Mouse (Mus musculus) CD4-positive helper T cell, adult 2 months (primary cell): ENCODE data around the gene Trp53i11.

ENCODE experiments used
- DNase-seq: peaks from one replicate; pipeline ENCODE4 v3.0.0-alpha.2; 2012; ENCODE audit warnings: low read depth, missing footprints, low spot score

The Trp53i11 gene

DNA sequence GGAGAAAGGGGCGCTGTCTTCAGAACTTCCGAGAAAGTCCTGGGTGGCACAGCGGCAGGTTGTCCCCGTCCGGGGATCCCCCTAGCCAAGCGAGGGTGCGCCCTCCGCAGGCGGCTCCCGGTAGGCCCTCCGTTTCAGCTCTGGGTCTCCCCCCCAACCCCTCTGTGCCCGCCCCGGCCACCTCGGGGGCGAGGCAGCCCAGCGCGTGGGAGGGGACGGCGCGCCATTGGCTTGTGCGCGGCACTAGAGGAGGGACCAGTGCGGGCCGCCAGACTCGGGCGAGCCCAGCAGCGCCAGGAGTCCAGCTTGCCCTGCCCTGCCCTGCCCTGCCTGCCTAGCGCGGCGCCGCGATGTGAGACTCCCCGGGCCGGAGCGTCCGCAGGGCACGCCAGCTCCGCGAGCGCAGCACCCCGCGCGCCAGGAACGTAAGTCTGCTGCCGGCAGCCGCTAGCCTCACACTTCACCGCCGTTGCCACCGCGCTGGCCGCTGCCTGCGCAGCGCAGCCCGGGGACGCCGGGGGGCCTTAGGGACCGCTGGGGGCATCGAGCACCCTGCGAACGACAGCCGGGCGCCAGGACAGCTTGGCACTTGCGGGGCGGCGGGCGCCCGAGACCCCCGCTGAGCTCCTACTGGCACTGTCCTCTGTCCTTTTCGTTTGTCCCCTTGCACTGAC is at the start of gene Trp53i11:
TSS of gene Trp53i11 (plus strand) at position 226 of the 674 bp plus-strand sequence.
- DNase-seq: peak; percentile 91

DNA sequence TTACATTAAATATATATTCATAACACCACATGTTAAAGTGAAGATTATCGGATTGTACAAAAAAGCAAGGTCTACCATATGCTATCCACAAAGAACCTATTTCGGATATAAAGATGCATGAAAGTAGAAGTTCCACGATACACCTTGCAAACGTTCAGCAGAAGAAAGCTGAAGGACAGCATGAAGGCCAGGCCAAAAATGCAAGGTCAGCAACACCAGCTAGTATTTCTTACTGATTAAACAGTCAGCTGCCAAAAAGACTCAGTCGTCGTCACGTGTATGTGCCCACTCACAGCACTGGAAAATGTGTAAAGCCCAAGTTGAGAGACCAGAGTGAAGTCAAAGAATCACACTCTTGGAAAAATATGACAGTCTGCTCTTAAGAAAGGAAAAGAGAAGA is 47.9 kb upstream of the Trp53i11 start:
- no peak for DNase-seq

GRCm38 (mm10) chr2:93141329-93141728 is 46.0 kb upstream of the Trp53i11 start:
- no peak for DNase-seq

- no peak for DNase-seq
Measured at GRCm38 (mm10) chr2:93142616-93143015, 44.7 kb upstream of the Trp53i11 start.

DNA sequence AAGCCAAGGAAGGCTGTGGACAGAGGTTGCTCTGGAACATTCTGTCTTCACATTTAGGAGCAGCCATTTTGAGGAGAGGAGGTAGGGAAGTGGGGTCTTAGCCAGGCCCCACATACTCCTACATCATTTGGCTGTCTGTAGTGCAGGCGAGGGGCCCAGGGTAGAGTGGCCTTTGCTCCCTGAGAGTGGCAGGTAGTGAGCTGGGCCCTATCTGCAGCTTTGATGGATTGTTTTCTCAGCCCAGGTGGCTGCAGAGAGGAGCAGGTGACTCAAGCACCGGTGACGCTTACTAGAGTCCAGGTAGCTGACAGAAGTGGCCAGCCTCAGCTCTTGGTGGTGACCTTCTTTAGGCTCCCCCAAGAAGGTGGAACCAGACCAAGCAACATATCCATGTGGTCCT is 43.2 kb upstream of the Trp53i11 start:
- no peak for DNase-seq

- no peak for DNase-seq
Measured at GRCm38 (mm10) chr2:93150009-93150408, 37.3 kb upstream of the Trp53i11 start.

DNA sequence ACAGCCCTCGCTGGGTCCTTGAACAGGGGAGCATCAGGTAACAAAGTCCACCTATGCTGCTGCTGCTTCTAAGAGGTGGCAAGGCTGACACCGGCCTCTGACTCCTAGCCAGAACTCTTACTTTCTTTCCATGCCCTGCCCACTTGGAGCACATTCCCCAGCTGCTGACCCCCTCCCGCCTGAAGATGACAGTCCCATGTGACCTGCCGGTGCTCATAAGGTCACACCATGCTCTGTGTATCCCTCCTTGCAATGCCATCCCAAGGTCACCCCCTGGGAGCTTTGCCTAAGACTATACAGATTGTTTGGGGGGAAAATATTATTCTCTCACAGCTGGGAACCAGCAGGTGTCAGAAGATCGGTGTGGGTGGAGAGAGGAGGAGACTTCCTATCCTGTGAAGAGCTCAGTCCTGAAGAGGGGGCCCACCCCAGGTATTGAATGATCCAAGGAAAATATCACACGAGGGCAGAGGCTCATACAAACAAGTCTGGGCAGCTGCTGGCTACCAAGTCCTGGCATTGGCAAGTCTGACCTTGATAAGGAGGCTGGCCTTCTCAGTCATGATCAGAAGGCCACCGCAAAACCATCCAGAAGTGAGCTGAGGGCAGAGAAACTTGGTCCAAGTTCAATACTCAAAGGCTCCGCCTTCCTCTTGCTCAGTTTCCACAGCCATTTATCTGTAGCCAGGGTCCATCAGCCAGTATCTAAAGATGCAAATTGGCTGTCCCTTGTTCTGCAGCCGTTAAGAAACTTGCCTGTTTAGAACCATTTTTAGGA is 36.5 kb upstream of the Trp53i11 start:
- no peak for DNase-seq

GRCm38 (mm10) chr2:93152191-93152601 is 35.2 kb upstream of the Trp53i11 start:
- DNase-seq: no peak

DNA sequence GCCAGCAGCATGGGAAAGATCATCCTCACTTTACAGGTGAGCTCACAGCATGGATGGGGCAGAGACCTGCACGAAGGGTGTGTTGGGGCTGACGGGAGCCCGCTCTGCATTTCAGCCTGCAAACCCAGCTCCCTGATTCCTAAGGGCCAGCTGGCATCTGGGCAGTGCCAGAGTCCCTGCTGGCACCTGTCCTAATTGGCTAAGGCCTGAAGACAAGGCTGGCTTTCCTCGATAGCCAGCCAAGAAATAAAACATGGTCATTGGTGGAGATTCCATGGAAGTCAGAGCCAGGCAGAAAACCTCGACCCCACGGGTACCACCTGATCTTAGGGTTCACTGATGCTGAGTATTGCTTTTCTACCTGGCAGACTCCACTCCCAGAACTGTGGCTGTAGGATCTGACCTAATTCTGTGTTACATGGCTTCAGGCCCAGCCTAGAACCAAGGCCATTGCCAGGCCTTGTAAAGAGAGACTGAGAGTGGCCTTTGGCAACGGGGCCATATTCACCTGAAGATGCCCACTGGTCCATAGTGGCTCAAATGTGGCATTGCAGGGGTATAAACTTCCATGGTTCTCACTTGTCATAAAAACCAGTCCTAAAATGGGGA is 34.4 kb upstream of the Trp53i11 start:
- no peak for DNase-seq

- DNase-seq: no peak
Measured at GRCm38 (mm10) chr2:93153833-93154232, 33.5 kb upstream of the Trp53i11 start.

GRCm38 (mm10) chr2:93154486-93155032 is 32.8 kb upstream of the Trp53i11 start:
- no peak for DNase-seq

- DNase-seq: no peak
Measured at GRCm38 (mm10) chr2:93160467-93161035, 26.8 kb upstream of the Trp53i11 start.

DNA sequence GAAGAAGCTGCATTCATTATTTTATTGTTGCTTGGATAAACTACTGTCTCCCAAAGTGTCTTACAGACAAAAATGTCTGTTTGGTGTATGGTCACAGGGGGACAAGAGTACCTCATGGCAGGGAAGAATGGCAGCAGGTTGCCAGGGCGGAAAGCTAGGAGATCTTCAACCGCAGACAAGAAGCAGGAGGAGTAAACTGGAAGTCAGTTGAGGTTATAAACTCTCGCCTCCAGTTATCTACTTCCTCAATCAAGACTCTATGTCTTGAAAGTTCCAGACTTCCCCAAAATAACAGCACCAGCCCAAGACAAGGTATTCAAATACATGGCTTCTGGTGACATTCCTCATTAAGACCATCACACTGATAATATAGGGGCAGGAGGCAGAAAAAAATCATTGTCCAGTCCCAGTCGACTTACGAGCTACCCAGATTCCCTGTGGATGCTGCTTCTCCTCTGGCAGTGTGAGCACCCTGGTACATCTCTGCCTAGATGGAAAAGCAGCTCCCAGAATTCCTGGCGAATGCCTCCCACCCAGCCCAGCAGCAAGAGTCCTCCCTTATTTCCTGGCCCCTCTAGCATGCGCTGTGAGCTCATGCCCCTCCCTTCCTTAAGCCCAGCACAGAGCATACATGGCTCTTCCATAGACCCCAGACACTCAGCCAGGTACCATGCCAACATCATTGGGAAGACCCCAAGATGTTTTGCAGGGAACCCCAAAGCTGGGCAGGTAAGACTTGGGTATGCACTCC is 25.3 kb upstream of the Trp53i11 start:
- DNase-seq: no peak

DNA sequence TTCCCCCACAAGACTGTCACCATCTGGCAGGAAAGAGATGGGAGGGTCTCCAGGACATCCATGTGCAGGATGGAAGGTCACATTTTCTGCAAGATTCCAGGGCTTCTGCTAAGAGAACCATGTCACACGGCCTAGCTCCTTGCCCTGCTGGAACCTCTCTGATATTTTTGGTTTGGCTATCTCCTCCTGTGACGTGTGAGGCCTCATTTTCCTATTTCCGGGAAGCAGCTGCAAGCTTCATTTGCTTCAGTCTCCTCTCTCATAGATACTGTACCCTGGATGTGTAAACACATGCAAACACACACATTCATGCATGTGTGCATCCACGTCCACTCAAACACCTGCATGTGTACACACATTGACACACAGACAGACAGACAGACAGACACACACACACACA is 24.6 kb upstream of the Trp53i11 start:
- DNase-seq: no peak

- no peak for DNase-seq
Measured at GRCm38 (mm10) chr2:93163317-93163716, 24.0 kb upstream of the Trp53i11 start.

DNA sequence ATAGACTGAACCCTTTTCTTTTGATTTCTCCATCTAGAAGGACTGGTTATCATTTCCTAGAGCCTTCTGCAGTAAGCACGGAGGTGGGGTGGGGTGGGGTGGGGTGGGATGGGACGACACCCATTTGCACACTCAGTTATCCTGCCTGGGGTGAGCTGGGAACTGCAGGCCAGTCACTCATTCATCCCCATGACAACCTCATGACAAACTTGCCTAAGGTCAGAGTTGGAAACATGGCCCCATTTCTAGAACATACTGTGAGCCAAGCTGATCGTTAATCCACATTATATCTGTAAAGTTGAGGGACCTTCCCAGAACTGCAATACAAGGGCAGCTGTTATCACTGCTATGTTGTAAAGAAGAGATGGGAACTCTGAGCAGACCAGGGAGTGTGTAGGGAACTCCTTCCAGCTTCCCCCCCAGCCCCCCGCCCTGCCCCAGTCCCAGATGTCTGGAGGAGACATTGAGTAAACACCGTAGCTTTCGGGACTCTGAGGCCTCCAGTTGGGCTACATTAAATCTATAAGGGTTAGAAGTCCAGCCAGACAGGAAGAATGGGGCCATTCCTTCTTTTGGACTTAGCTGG is 23.5 kb upstream of the Trp53i11 start:
- no peak for DNase-seq

- no peak for DNase-seq
Measured at GRCm38 (mm10) chr2:93166295-93166694, 21.1 kb upstream of the Trp53i11 start.

- no peak for DNase-seq
Measured at GRCm38 (mm10) chr2:93166734-93167406, 20.5 kb upstream of the Trp53i11 start.

DNA sequence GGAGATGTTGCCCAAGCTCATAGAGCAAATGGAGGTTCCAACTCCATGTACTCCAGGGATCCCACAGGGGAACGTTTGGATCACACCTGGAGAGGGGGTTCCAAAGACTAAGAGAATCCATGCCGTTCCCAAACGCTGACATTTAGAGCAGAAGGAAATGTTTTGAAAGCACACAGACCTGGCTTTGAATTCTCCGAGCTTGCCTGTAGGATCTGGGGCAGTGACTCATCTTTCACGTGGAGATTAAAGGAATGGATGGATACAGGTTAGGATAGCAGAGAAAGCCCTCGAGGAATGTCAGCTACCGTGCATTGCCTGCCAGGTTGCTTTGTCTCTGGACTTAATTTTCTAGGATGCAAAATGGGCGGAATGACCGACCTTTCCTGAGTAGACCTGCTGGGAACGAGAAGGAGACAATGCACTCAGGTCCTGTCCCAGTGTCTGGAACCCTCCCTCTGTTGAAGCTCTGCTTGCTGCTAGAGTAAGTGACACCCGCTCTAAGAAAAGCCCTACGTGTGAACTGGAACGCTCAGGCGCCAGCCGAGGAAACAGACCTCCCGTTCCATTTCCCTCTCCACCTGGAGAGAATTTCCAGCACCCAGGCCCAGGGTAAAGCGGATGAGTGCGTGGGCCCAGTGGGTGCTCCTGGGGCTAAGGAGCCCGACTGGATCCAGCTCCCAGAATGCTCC is 17.0 kb upstream of the Trp53i11 start:
- DNase-seq: no peak

GRCm38 (mm10) chr2:93170845-93171200 is 16.5 kb upstream of the Trp53i11 start:
- no peak for DNase-seq
